Mouse (Mus musculus): ENCODE results near the gene Zfp991. TPM values are rescaled to one million over a fixed set of nuclear protein-coding genes. Genes with fewer than 3 reads are reported as not detected.
"Not testable (repeated sequence)": the region's sequence is repeated elsewhere in the genome, so short reads cannot be mapped to it uniquely, and the experiment has no call there.

The Zfp991 gene
- polyA plus RNA-seq, 1 experiment from 2014 or later: 6.6 TPM

DNA sequence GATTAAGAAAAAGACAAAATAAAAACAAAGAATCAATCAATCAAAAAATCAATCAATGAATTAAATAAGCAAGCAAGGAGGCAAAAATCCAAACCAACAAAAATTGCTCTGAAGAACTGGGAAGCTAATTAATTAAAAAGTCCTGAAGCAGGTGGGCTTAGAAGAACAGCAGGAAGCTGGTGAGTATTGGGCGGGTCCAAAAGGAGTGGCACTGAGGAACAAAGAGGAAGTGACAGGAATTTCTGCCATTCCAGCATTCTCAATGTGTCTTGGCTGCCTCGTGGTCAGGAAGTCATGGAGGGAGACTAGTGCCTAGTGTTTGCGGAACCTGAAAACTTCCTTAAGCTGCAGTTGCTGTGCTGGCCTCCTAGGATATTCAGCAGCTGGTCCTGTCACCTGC is 98.2 kb downstream of the Zfp991 start:
- H3K27ac ChIP-seq; H3K36me3 ChIP-seq; H3K9me3 ChIP-seq; H3K4me2 ChIP-seq; ATAC-seq (ENCODE audit: insufficient read depth, low FRiP score, low read depth); H3K4me1 ChIP-seq; H3K9ac ChIP-seq; H3K27me3 ChIP-seq (replicated peaks); H3K4me3 ChIP-seq (replicated peaks): not testable (repeated sequence)
- 75% methylated on average over 3 of the region's 3 CpGs for WGBS

Other genes with a start within 250 kb of the Zfp991 start
- gene Gm21411, start 222.4 kb upstream of the Zfp991 start, polyA plus RNA-seq (2015; fragmentation: Nextera tagmentation; extraction: Ambion mirVana): not detected in 2 replicates
- gene Zfp989, start 160.1 kb upstream of the Zfp991 start, polyA plus RNA-seq (2015; fragmentation: Nextera tagmentation; extraction: Ambion mirVana): 0.26 TPM in 1 of 2 replicates, not detected in the other
- gene Rex2, start 110.2 kb upstream of the Zfp991 start, polyA plus RNA-seq (2015; fragmentation: Nextera tagmentation; extraction: Ambion mirVana): not detected in 2 replicates
- 0.14 and 0.37 TPM in 2 replicates for gene Zfp988, start 173.6 kb downstream of the Zfp991 start, polyA plus RNA-seq (2015; fragmentation: Nextera tagmentation; extraction: Ambion mirVana)
- 0.15 TPM in 1 of 2 replicates, not detected in the other for gene Zfp978, start 229.3 kb downstream of the Zfp991 start, polyA plus RNA-seq (2015; fragmentation: Nextera tagmentation; extraction: Ambion mirVana)

Measured in stomach, embryonic 15.5 days (tissue).